Mouse (Mus musculus) kidney, adult 2 months (tissue): Measurements from ENCODE around the gene Irx1. TPM values are rescaled to one million over a fixed set of nuclear protein-coding genes. Genes with fewer than 3 reads are reported as not detected.

Source experiments
- DNase-seq: peaks from one replicate; pipeline ENCODE4 v3.0.0; 2021
- H3K27ac ChIP-seq: fragments of 200-500 bp; 2 replicates; pipeline ENCODE4 v1.5.1; 2012; ENCODE audit warnings: low read depth, low read length, control low read depth, inconsistent platforms; ENCODE audit not compliant: insufficient read depth
- H3K27me3 ChIP-seq: fragments of 200-500 bp; replicated peaks from 2 replicates; pipeline ENCODE4 v1.6.1; 2012; ENCODE audit warnings: mild to moderate bottlenecking, moderate library complexity, low read length, inconsistent platforms; ENCODE audit not compliant: control insufficient read depth, insufficient read depth
- H3K36me3 ChIP-seq: fragments of 200-500 bp; 2 replicates; pipeline ENCODE4 v1.6.1; 2012; ENCODE audit warnings: mild to moderate bottlenecking, moderate library complexity, low read length, inconsistent platforms; ENCODE audit not compliant: control insufficient read depth, insufficient read depth
- H3K4me1 ChIP-seq: fragments of 200-500 bp; 2 replicates; pipeline ENCODE4 v1.6.1; 2011; ENCODE audit warnings: low read length; ENCODE audit not compliant: control insufficient read depth, insufficient read depth
- H3K4me3 ChIP-seq: fragments of 200-500 bp; 2 replicates; pipeline ENCODE4 v1.5.1; 2011; ENCODE audit warnings: mild to moderate bottlenecking, low read depth, low read length, control low read depth; ENCODE audit not compliant: insufficient read depth
- CTCF ChIP-seq: fragments of 200-500 bp; conservative IDR thresholded peaks from 2 replicates; pipeline ENCODE4 v1.5.1; 2011; ENCODE audit warnings: low read depth, mild to moderate bottlenecking, control low read depth, low read length, moderate library complexity, mixed read lengths; ENCODE audit not compliant: insufficient read depth, insufficient read length
- POLR2A ChIP-seq: fragments of 200-500 bp; IDR thresholded peaks from one replicate; pipeline ENCODE4 v1.6.1; 2011; ENCODE audit warnings: low read depth, low read length, control low read depth
- WGBS: fragments of 180-500 bp; shearing (Covaris S2); methylation state at CpG from one replicate; pipeline ENCODE4 v1.1.7; 2018; 5-methylcytosine and 5-hydroxymethylcytosine counted together
- polyA plus RNA-seq: library from polyadenylated mRNA; depleted of rRNA; stranded (reverse); fragments of >200 nt; gene quantifications from 2 replicates; pipeline ENCODE4 v1.2.3, GENCODE M21; 2012

The Irx1 gene
- polyA plus RNA-seq, 1 experiment = 41.1 TPM

- H3K4me3 ChIP-seq = no peak overlapping the region
- 3% methylated on average over 13 of the region's 13 CpGs for WGBS
- peaks cover 3% of the 10 kb centered on the region; the same call in 1 of the 2 replicates for H3K27me3 ChIP-seq
- DNase-seq = peak; percentile 61
- H3K4me1 ChIP-seq = no peaks in the 10 kb centered on the region
- H3K36me3 ChIP-seq = no peaks in the 10 kb centered on the region
- H3K27ac ChIP-seq = no peak overlapping the region
- no peak; the same call in 1 of the 2 replicates for TF ChIP-seq CTCF
- no peak for TF ChIP-seq POLR2A
Measured at GRCm38 (mm10) chr13:71964366-71964765, 843 bp upstream of the Irx1 start.

- H3K4me3 ChIP-seq = peak overlapping the region; percentile 64
- DNase-seq = peak; percentile 23
- H3K36me3 ChIP-seq = no peaks in the 10 kb centered on the region
- TF ChIP-seq POLR2A (no peak), CTCF (no peak)
- peak overlapping the region; percentile 82 for H3K27ac ChIP-seq
- peaks cover 3% of the 10 kb centered on the region; the same call in 1 of the 2 replicates for H3K27me3 ChIP-seq
- under 1% methylated on average over 55 of the region's 55 CpGs for WGBS
- H3K4me1 ChIP-seq = no peaks in the 10 kb centered on the region
Measured at GRCm38 (mm10) chr13:71962661-71963355, 715 bp downstream of the Irx1 start.

- Histone ChIP-seq H3K27me3 (peaks cover 3% of the 10 kb centered on the region; the same call in 1 of the 2 replicates), H3K4me3 (peak overlapping the region; percentile 64)
- WGBS = 8% methylated on average over 25 of the region's 25 CpGs
Measured at GRCm38 (mm10) chr13:71961891-71962660, 1.4 kb downstream of the Irx1 start.

GRCm38 (mm10) chr13:71960846-71961735, 2.4 kb downstream of the Irx1 start:
- Histone ChIP-seq H3K36me3 (no peaks in the 10 kb centered on the region), H3K27me3 (peaks cover 3% of the 10 kb centered on the region; the same call in 1 of the 2 replicates), H3K4me3 (no peak overlapping the region; the same call in 1 of the 2 replicates), H3K4me1 (no peaks in the 10 kb centered on the region), H3K27ac (no peak overlapping the region)
- TF ChIP-seq POLR2A (no peak), CTCF (no peak)
- DNase-seq = peak; percentile 36
- 16% methylated on average over 9 of the region's 9 CpGs for WGBS

More at GRCm38 (mm10) chr13:71961891-71962660, 1.4 kb downstream of the Irx1 start:
- H3K4me1 ChIP-seq = no peaks in the 10 kb centered on the region
- peak overlapping the region; percentile 82 for H3K27ac ChIP-seq
- peak; percentile 26 for DNase-seq
- H3K36me3 ChIP-seq = no peaks in the 10 kb centered on the region
- TF ChIP-seq POLR2A = no peak
- TF ChIP-seq CTCF = no peak

GRCm38 (mm10) chr13:71960277-71960672, 3.2 kb downstream of the Irx1 start:
- peaks cover 3% of the 10 kb centered on the region; the same call in 1 of the 2 replicates for H3K27me3 ChIP-seq
- no peak for TF ChIP-seq POLR2A
- no peak for TF ChIP-seq CTCF
- DNase-seq = peak; percentile 9

GRCm38 (mm10) chr13:71959361-71960276, 3.9 kb downstream of the Irx1 start:
- WGBS = 4% methylated on average over 76 of the region's 76 CpGs
- peaks cover 3% of the 10 kb centered on the region; the same call in 1 of the 2 replicates for H3K27me3 ChIP-seq
- H3K27ac ChIP-seq = peak overlapping the region; percentile 80
- peak overlapping the region; percentile 54 for H3K4me3 ChIP-seq
- TF ChIP-seq CTCF = no peak
- no peak for TF ChIP-seq POLR2A
- H3K36me3 ChIP-seq = no peaks in the 10 kb centered on the region
- peak; percentile 20 for DNase-seq
- no peaks in the 10 kb centered on the region for H3K4me1 ChIP-seq

More at GRCm38 (mm10) chr13:71960277-71960672, 3.2 kb downstream of the Irx1 start:
- Histone ChIP-seq H3K27ac (peak overlapping the region; percentile 80), H3K36me3 (no peaks in the 10 kb centered on the region), H3K4me3 (peak overlapping the region; percentile 54), H3K4me1 (no peaks in the 10 kb centered on the region)
- 7% methylated on average over 9 of the region's 9 CpGs for WGBS
